Mouse (Mus musculus): ENCODE results near the gene Mras.

- TF ChIP-seq CTCF (IDR thresholded peaks at IDR 0.05) (no peak), EP300 (IDR thresholded peaks at IDR 0.05) (no peak)
Measured at GRCm38 (mm10) chr9:99361946-99362345, 75.2 kb downstream of the Mras start.
